Mouse (Mus musculus) erythroblast, embryonic 14.5 days (primary cell): ENCODE results near the gene Pla2g4c.

Source experiments
- GATA1 ChIP-seq: IDR thresholded peaks from 2 replicates; pipeline ENCODE4 v1.6.1; 2012; ENCODE audit warnings: low read length, inconsistent platforms, mixed read lengths
- TAL1 ChIP-seq: IDR thresholded peaks from 3 replicates; pipeline ENCODE4 v1.6.1; 2012; ENCODE audit warnings: low read length, inconsistent platforms, mixed read lengths

DNA sequence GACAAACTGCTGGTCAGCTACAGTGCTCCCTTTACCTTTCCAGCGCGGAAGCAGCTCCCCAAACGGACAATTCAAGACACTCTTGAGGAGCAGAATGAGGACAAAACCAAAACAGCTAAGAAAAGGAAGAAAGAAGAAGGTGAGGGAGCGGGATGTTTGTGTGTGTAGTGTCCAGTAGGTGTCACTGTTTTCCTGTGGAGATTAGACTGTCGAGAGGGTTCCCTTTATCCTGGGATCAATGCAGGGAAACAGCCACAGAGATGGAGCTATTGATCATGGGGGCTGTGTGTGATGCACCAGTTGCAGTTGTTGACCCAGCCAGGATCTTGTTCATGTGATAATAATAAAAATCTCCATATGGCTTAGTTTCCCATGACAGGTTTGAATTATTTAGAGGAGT, 35.8 kb upstream of the Pla2g4c start:
- no peak for TF ChIP-seq GATA1
- TF ChIP-seq TAL1 = no peak
